Mouse (Mus musculus) forebrain, embryonic 11.5 days (tissue): ENCODE data around the gene Trpt1. TPM values are rescaled to one million over a fixed set of nuclear protein-coding genes. Genes with fewer than 3 reads are reported as not detected.

Source experiments
- ATAC-seq: fragments of 200-750 bp; cut with Nextera tagmentation; replicated peaks from 2 replicates; pipeline ENCODE4 v1.8.0; 2017; ENCODE audit warnings: moderate TSS enrichment; ENCODE audit not compliant: low FRiP score
- DNase-seq: peaks from one replicate; pipeline ENCODE4 v3.0.0-alpha.2; 2017; ENCODE audit warnings: low spot score
- H3K27ac ChIP-seq: fragments of 300-500 bp; sonication (generic); 2 replicates; pipeline ENCODE4 v1.5.1; 2014; ENCODE audit warnings: low read depth, low read length
- H3K27me3 ChIP-seq: fragments of 300-500 bp; sonication (generic); 2 replicates; pipeline ENCODE4 v1.6.1; 2014; ENCODE audit warnings: mild to moderate bottlenecking, low read length, mixed read lengths; ENCODE audit not compliant: control insufficient read depth, insufficient read depth
- H3K36me3 ChIP-seq: fragments of 300-500 bp; sonication (generic); 2 replicates; pipeline ENCODE4 v1.6.1; 2014; ENCODE audit warnings: mild to moderate bottlenecking, low read length, moderate library complexity, mixed read lengths; ENCODE audit not compliant: control insufficient read depth, insufficient read depth
- H3K4me1 ChIP-seq: fragments of 300-500 bp; sonication (generic); replicated peaks from 2 replicates; pipeline ENCODE4 v1.6.1; 2014; ENCODE audit warnings: low read length, mixed read lengths; ENCODE audit not compliant: control insufficient read depth, insufficient read depth
- H3K4me2 ChIP-seq: fragments of 300-500 bp; sonication (generic); 2 replicates; pipeline ENCODE4 v1.6.1; 2014; ENCODE audit warnings: low read depth, mild to moderate bottlenecking, low read length, moderate library complexity, mixed read lengths; ENCODE audit not compliant: severe bottlenecking
- H3K4me3 ChIP-seq: fragments of 300-500 bp; sonication (generic); 2 replicates; pipeline ENCODE4 v1.5.1; 2014; ENCODE audit warnings: low read depth, low read length
- H3K9ac ChIP-seq: fragments of 300-500 bp; sonication (generic); 2 replicates; pipeline ENCODE4 v1.6.1; 2014; ENCODE audit warnings: low read length
- H3K9me3 ChIP-seq: fragments of 300-500 bp; sonication (generic); 2 replicates; pipeline ENCODE4 v1.6.1; 2016; ENCODE audit warnings: low read length, mixed read lengths; ENCODE audit not compliant: control insufficient read depth
- WGBS: fragments of 180-500 bp; shearing (Covaris S2); extraction: QIAGEN DNeasy Blood & Tissue Kit; methylation state at CpG from one replicate; pipeline ENCODE4 v1.1.7; 2014; 5-methylcytosine and 5-hydroxymethylcytosine counted together
- polyA plus RNA-seq: library from polyadenylated mRNA; unstranded; fragments of >200 nt; fragmentation: Nextera tagmentation; extraction: Ambion mirVana; gene quantifications from 2 replicates; pipeline ENCODE4 v1.2.1, GENCODE M21; 2014

Gene Trpt1
- polyA plus RNA-seq, 1 experiment from 2014 or later: 14.9 TPM

- H3K9ac ChIP-seq: no peak overlapping the region
- H3K36me3 ChIP-seq: no peaks in the 10 kb centered on the region
- no peak overlapping the region for H3K4me3 ChIP-seq
- H3K4me1 ChIP-seq: peaks cover 18% of the 10 kb centered on the region
- WGBS: 88% methylated on average over 8 of the region's 8 CpGs
- no peak overlapping the region for H3K27ac ChIP-seq
- no peak overlapping the region for H3K4me2 ChIP-seq
- no peaks in the 10 kb centered on the region for H3K27me3 ChIP-seq
- H3K9me3 ChIP-seq: no peaks in the 10 kb centered on the region
- ATAC-seq: no peak
- DNase-seq: no peak
These were observed 1.4 kb upstream of the Trpt1 start for GRCm38 (mm10) chr19:6994489-6994888.

GRCm38 (mm10) chr19:6995255-6995991 lies 508 bp upstream of the Trpt1 start:
- 48% methylated on average over 21 of the region's 21 CpGs for WGBS
- peaks cover 18% of the 10 kb centered on the region for H3K4me1 ChIP-seq
- DNase-seq (no peak), ATAC-seq (no peak)
- no peaks in the 10 kb centered on the region for H3K27me3 ChIP-seq
- H3K27ac ChIP-seq: no peak overlapping the region; the same call in 1 of the 2 replicates
- H3K4me3 ChIP-seq: peak overlapping the region; percentile 49
- peak overlapping the region; percentile 65 for H3K9ac ChIP-seq
- H3K9me3 ChIP-seq: no peaks in the 10 kb centered on the region
- H3K4me2 ChIP-seq: peak overlapping the region; percentile 86
- no peaks in the 10 kb centered on the region; the same call in 1 of the 2 replicates for H3K36me3 ChIP-seq

DNA sequence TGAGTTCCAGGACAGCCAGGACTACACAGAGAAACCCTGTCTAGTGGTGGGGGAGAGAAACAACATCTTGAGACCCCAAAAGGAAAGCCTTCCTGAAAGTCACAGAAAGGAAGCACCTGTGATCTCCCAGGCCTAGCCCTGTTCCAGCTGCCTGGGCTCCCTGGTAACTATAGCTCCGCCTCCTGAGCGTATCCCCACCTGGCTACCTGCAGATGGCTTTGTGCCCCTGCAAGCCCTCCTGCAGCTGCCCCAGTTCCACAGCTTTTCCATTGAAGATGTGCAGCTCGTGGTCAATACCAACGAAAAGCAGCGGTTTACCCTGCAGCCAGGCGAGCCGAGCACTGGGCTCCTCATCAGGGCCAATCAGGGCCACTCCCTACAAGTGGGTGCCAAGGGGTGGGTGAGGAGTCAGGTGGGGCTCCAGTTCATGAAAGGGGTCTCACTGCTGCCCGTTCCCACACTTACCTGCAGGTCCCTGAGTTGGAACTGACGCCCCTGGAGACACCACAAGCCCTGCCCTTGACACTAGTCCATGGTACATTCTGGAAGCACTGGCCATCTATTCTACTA lies 1.9 kb downstream of the Trpt1 start:
- Histone ChIP-seq H3K36me3 (no peaks in the 10 kb centered on the region; the same call in 1 of the 2 replicates), H3K27ac (no peak overlapping the region), H3K9me3 (no peaks in the 10 kb centered on the region), H3K4me1 (peaks cover 17% of the 10 kb centered on the region), H3K4me2 (no peak overlapping the region), H3K27me3 (no peaks in the 10 kb centered on the region), H3K9ac (no peak overlapping the region), H3K4me3 (no peak overlapping the region)
- WGBS: 77% methylated on average over 9 of the region's 9 CpGs
- DNase-seq (no peak), ATAC-seq (no peak)

DNA sequence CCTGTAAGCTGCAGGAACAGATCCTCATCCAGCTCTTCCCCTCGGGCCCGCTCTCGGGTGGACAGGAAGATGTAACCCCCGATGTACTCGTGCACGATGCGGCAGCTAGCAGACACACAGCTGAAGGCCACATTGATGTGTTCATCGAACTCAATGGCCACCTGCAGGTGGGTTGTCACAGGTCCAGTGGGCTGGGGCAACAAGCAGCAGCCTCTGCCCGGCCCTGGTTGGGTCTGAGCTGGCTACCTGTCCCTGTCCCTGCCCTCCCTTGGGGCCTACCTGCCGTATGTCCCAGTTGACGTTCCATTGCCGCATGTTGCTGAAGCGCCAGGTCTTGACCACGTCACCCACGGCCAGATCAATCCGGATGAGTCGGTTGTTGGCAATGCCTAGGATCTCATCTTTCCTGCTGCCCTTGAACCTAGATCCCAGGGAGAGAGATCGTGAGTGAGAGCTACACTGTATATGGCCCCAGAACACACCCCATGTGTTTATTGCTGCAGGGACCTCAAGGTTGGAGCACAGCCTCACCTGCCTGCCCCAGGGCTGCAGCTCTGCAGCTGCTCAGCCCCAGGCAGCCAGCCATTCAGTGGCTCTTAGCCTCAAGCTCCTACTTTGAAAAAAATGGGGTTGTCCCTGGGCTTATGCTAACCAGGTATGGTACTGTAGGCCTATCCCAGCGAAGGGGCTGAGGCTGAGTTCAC lies 3.6 kb downstream of the Trpt1 start:
- ATAC-seq: no peak
- H3K9ac ChIP-seq: no peak overlapping the region

GRCm38 (mm10) chr19:7006892-7007593 lies 11.1 kb downstream of the Trpt1 start:
- no peaks in the 10 kb centered on the region for H3K27me3 ChIP-seq
- no peak overlapping the region for H3K9ac ChIP-seq
- H3K4me1 ChIP-seq: no peaks in the 10 kb centered on the region
- H3K27ac ChIP-seq: no peak overlapping the region
- no peaks in the 10 kb centered on the region for H3K36me3 ChIP-seq
- no peak overlapping the region for H3K4me3 ChIP-seq
- WGBS: 92% methylated on average over 9 of the region's 9 CpGs
- H3K9me3 ChIP-seq: no peaks in the 10 kb centered on the region
- DNase-seq: no peak
- no peak for ATAC-seq
- H3K4me2 ChIP-seq: no peak overlapping the region

More for the DNA sequence above, 3.6 kb downstream of the Trpt1 start:
- no peaks in the 10 kb centered on the region for H3K27me3 ChIP-seq
- no peak overlapping the region for H3K4me3 ChIP-seq
- no peak overlapping the region for H3K4me2 ChIP-seq
- WGBS: 94% methylated on average over 19 of the region's 19 CpGs
- H3K4me1 ChIP-seq: peaks cover 12% of the 10 kb centered on the region
- H3K9me3 ChIP-seq: no peaks in the 10 kb centered on the region
- H3K27ac ChIP-seq: no peak overlapping the region
- no peak for DNase-seq
- H3K36me3 ChIP-seq: no peaks in the 10 kb centered on the region; the same call in 1 of the 2 replicates

- no peak overlapping the region for H3K4me3 ChIP-seq
- no peak overlapping the region for H3K27ac ChIP-seq
- H3K4me1 ChIP-seq: no peaks in the 10 kb centered on the region
- 79% methylated on average over 4 of the region's 4 CpGs for WGBS
- H3K27me3 ChIP-seq: no peaks in the 10 kb centered on the region
- H3K36me3 ChIP-seq: no peaks in the 10 kb centered on the region
- H3K9ac ChIP-seq: no peak overlapping the region
- no peaks in the 10 kb centered on the region for H3K9me3 ChIP-seq
- H3K4me2 ChIP-seq: no peak overlapping the region
- ATAC-seq (no peak), DNase-seq (no peak)
These were observed 16.5 kb downstream of the Trpt1 start for GRCm38 (mm10) chr19:7012426-7012825.

- no peak overlapping the region for H3K4me3 ChIP-seq
- 86% methylated on average over 9 of the region's 9 CpGs for WGBS
- DNase-seq: no peak
- H3K9ac ChIP-seq: no peak overlapping the region
- H3K4me1 ChIP-seq: no peaks in the 10 kb centered on the region
- ATAC-seq: no peak
- no peak overlapping the region for H3K4me2 ChIP-seq
- no peak overlapping the region for H3K27ac ChIP-seq
- H3K27me3 ChIP-seq: no peaks in the 10 kb centered on the region
- no peaks in the 10 kb centered on the region for H3K9me3 ChIP-seq
- peaks cover 4% of the 10 kb centered on the region; the same call in 1 of the 2 replicates for H3K36me3 ChIP-seq
These were observed 18.1 kb downstream of the Trpt1 start for GRCm38 (mm10) chr19:7013984-7014383.

- DNase-seq: no peak
- Histone ChIP-seq H3K4me2 (no peak overlapping the region), H3K9me3 (no peaks in the 10 kb centered on the region), H3K36me3 (peaks cover 4% of the 10 kb centered on the region; the same call in 1 of the 2 replicates), H3K9ac (no peak overlapping the region), H3K27ac (no peak overlapping the region), H3K4me1 (no peaks in the 10 kb centered on the region), H3K4me3 (no peak overlapping the region), H3K27me3 (no peaks in the 10 kb centered on the region)
- no peak for ATAC-seq
- WGBS: 95% methylated on average over 20 of the region's 20 CpGs
These were observed 18.7 kb downstream of the Trpt1 start for GRCm38 (mm10) chr19:7014481-7015135.
